Mouse (Mus musculus): ENCODE measurements around the gene Gm6096.

Gene Gm6096

DNA sequence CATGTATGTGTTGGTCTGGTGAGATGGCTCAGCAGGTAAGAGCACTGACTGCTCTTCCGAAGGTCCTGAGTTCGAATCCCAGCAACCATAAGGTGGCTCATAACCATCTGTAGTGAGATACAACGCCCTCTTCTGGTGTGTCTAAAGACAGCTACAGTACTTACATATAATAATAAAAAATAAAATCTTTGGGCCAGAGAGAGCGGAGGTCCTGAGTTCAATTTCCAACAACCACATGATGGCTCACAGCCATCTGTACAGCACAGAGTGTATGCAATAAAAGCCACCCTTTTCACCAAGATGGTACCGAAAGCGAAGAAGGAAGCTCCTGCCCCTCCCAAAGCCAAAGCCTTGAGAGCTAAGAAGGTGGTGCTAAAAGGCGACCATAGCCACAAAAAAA lies at the start of gene Gm6096:
Gene Gm6096, plus strand, starts transcription at position 301 of the 400 bp plus-strand sequence.
- CTCF ChIA-PET = no interaction called here
- POLR2A ChIA-PET = interaction anchor here in 1 of 4 experiments (1.2 to 1.4 kb wide), 3 partner anchors 8 to 17 kb away, joined by 3 to 4 read pairs (median 3); no protein-coding TSS in a partner anchor

DNA sequence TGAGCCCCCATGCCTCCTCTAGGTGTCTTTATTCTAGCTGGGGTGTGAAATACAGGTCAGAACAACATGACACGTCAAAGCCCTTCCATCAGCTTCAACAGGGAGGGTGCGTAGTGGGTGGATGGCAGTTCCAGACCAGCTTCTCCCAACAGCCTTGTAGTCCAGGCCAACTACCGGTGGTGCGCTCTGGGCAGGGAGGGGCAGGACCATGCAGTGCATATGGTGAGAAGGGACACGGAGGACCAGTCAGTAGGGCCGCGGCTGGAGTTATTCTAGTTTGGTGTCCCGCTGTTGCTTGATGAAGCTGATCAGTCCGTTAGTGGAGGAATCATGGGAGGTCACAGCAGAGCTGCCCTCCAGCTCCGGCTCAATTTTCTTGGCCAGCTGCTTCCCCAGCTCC lies 48.7 kb upstream of the Gm6096 start:
- ChIA-PET POLR2A (interaction anchor here (0.6 to 3.6 kb wide), 9 partner anchors 9 to 70 kb away, joined by 3 to 11 read pairs (median 4); partner anchors contain the start of gene Gpi1 (in 1 of the 4)), CTCF (interaction anchor here in 1 of 4 experiments (0.6 to 0.7 kb wide), 2 partner anchors 48 to 74 kb away, joined by 3 read pairs; no protein-coding TSS in a partner anchor)

DNA sequence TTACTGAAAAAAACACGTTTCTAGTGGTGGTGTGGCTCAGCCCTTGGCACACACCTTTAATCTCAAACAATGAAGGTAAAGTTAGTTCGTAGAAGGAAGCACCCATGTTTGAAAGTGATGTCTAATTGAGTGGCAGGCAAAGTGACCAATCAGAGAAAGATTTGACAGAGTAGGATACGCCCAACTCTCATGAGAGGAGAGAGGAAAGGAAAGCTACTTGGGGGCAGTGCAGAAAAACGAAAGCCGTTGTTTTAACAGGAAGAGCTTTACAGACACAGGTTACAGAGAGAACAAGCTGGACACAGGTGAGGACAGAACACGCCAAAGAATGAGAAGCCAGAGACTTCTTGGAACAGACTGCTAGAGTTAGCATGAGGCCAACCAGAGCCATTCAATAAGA lies 44.5 kb upstream of the Gm6096 start:
- CTCF ChIA-PET = interaction anchor here in 1 of 4 experiments (1.5 kb wide), 1 partner anchor 10 kb away, joined by 5 read pairs; no protein-coding TSS in a partner anchor
- POLR2A ChIA-PET = interaction anchor here (0.6 to 3.0 kb wide), 23 partner anchors 8 to 57 kb away, joined by 3 to 17 read pairs (median 4); partner anchors contain the start of genes Pdcd2l (in 3 of the 4), Gpi1 (in 1 of the 4) and Uba2 (in 1 of the 4)

DNA sequence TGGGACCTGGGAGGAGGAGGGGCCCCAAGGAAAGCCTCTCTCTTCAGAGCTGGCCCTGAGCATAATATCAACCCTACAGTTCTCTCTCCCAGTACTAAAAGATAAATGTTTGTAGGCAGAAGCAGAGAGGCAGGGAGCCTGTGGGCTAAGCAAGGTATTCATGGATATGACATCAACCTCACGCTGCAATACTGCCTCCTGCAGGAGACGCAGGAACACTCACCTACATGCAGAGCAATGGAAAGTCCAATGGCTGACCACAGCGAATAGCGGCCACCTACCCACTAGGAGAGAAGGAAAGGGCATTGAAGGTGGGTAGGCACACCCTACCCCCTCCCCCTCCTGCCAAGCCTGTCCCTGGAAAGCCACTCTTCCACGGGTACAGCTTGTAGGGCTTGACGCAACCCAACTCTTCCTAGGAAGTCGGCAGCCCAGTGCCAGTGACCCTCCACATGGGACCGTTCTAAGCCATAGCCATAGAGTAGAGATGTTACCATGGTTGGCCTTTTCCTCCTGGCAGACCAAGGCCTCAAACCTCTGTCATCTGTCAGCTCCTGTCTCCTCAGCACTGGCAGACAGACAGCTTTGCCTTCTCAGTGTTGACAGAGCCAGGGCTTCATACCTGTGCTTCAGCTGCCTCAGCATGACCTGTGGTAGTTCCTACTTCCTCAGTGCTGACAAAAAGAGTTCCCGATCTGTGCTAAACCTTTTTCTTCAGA lies 42.7 kb upstream of the Gm6096 start:
- ChIA-PET POLR2A (interaction anchor here in 3 of 4 experiments (0.7 to 6.4 kb wide), 15 partner anchors 9 to 158 kb away, joined by 3 to 37 read pairs (median 4); partner anchors contain the start of gene Pdcd2l (in 3 of the 3)), CTCF (interaction anchor here in 3 of 4 experiments (0.7 to 1.6 kb wide), 5 partner anchors 9 to 750 kb away, joined by 3 to 8 read pairs (median 4); partner anchors contain the start of gene Pdcd2l (in 2 of the 3))

DNA sequence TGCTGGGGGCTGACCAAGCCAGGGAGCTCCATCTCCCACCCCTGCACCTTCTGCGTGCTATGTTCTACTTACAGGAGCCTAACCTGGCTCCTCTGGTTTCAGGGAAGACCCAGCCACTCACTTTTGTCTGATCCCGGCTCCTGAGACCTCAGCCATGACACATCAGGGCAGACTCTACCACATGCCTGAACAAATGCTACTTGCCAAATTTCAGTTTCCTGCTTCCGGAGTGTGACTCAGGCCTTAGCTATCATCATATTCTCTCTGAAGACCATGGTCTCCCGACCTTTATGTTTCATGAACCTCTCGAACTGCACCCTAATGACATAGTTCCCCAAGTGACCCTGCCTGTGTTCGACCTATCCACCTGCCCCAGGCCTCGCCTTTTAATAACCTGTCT lies 37.6 kb upstream of the Gm6096 start:
- ChIA-PET CTCF (interaction anchor here in 1 of 4 experiments (0.5 kb wide), 1 partner anchor 14 kb away, joined by 4 read pairs; no protein-coding TSS in a partner anchor), POLR2A (interaction anchor here in 3 of 4 experiments (0.6 to 6.4 kb wide), 20 partner anchors 9 to 176 kb away, joined by 3 to 37 read pairs (median 4); partner anchors contain the start of genes Gpi1 (in 2 of the 3) and Wtip (in 1 of the 3))

DNA sequence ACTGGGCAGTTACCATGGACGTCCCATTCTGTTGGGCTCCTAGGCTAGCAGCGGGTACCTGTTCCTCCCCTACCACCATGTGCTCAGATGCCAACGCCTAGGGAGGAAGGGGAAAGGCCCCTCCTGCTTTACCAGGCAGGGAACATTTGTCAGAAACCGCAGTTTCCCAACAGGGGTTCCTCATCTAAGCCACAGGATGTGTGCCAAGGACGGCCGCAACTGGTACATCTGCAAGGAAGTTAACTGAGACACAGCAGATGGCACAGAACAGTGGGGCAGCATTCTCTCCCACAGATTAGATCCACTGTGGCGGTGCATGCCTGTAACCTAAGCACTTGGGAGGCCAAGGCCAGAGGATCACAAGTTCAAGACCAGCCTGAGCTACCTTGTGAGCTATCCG lies 36.2 kb upstream of the Gm6096 start:
- ChIA-PET CTCF (no interaction called here), POLR2A (interaction anchor here in 3 of 4 experiments (1.1 to 6.4 kb wide), 17 partner anchors 7 to 74 kb away, joined by 3 to 37 read pairs (median 4); partner anchors contain the start of genes Gpi1 (in 2 of the 3) and Uba2 (in 1 of the 3))

DNA sequence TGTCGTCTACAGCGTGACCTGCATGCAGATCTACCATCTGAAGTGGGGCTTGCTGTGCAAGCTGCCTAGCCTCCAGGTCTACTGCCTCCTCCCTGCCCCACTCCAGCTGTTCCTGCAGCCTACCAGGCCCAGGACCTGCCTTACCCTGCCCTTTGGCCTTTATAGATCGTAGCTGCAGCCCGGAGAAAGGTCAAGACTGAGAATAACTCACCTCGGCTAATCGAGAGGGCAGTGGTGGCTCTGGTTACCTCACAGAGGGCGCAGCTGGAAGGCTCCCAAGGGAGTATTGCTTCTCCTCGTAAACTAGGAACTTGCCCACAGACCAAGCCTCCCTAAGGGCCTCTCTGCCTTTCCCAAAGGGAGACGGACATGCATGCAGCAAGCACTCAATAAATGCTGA lies 35.4 kb upstream of the Gm6096 start:
- ChIA-PET CTCF (no interaction called here), POLR2A (interaction anchor here in 3 of 4 experiments (0.6 to 4.3 kb wide), 17 partner anchors 8 to 175 kb away, joined by 3 to 37 read pairs (median 4); partner anchors contain the start of genes Gpi1 (in 2 of the 3) and Pdcd2l (in 1 of the 3))

DNA sequence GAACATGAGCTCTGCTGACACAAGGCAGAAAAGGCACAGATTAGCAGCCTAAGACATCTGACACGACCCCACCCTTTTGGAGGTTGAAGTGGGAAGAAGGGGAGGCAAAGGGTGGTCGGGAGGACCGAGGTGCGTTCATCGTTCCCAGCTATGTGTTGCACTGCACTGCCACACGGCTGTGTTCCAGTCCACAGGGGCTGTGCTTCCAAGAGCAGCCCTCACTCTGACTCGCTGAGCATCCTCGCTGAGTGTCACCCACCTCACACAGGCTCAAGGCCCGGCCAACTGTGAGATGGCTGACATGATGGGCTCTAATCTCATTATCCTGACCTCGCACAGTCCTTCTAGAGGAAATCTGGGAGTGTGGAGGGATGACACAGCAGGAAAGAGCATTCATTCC lies 34.4 kb upstream of the Gm6096 start:
- ChIA-PET POLR2A (interaction anchor here (0.7 to 4.3 kb wide), 15 partner anchors 8 to 174 kb away, joined by 3 to 37 read pairs (median 5); partner anchors contain the start of genes Gpi1 (in 2 of the 4) and Pdcd2l (in 1 of the 4)), CTCF (interaction anchor here in 2 of 4 experiments (0.6 to 1.0 kb wide), 3 partner anchors 9 to 18 kb away, joined by 5 to 9 read pairs (median 8); no protein-coding TSS in a partner anchor)

DNA sequence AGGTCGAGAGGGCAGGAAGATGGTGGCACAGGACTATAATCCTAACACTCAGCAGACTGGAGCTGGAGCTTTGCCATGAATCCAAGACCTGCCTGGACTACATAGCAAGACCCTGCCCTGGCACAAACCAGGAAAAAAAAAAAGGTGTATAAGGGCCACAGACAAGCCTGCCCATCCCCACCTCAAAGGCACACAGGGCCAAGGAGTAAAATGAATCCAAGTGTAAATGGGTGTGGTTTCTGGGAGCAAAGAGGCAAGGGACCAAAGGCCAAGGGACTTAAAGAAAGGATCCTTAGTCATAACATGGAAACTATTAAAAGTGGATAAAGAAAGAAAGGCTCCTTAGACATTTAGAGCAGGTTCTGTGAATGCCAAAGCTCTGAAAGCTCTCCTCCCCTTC lies 32.3 kb upstream of the Gm6096 start:
- ChIA-PET CTCF (interaction anchor here in 1 of 4 experiments (0.6 kb wide), 1 partner anchor 20 kb away, joined by 12 read pairs; no protein-coding TSS in a partner anchor), POLR2A (interaction anchor here (0.6 to 5.5 kb wide), 15 partner anchors 8 to 83 kb away, joined by 3 to 37 read pairs (median 4); partner anchors contain the start of genes Gpi1 (in 2 of the 4) and Uba2 (in 2 of the 4))

DNA sequence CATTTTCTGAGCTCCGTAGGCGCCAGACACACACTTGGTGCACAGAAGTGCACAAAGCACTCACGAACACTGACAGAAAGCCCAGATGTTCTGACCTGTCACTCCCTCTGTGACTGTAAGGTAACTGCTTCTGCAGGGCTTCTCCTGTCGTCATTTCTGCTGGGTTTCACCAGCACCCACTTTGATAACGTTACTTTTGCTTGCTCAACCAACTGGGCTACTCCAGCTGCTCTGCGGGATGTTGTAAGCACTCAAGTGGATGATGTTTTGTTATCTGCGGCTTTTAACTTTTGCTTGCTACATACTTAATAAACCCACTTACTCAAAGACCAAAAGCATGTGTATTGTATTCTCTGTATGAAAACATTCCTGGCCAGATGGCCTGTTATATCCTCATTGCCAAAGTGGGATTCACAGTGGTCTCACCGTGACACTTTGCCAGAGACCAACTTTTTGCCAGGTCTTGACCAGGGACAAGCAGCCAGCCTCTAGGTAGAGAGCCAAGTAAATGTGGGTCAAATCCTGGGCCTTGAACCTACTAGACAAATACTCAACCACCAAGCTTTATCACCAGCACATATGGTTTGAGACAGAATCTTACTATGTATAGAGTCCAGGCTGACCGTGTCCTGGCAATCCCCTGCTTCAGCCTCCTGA lies 29.1 kb upstream of the Gm6096 start:
- CTCF ChIA-PET = no interaction called here
- POLR2A ChIA-PET = interaction anchor here in 3 of 4 experiments (0.5 to 5.5 kb wide), 21 partner anchors 8 to 58 kb away, joined by 3 to 37 read pairs (median 4); partner anchors contain the start of genes Gpi1 (in 3 of the 3), Pdcd2l (in 2 of the 3) and Uba2 (in 1 of the 3)

DNA sequence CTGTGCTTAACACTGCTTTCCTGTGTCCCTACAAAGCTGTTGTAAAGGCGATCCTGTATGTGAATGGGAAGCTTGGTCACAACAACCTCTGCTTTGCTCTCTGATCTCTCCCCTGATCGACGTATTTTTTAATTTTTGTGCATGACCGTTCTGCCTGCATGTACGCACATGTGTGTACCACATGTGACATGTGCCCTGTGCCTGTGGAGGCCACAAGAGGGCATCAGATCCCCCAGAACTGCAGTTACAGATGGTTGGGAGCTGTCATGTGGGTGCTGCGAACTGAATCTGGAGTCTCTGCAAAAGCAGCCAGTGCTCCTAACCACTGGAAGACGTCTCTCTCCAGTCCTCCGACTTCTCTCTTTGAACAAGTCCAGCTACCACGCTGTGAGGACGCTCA lies 28.5 kb upstream of the Gm6096 start:
- ChIA-PET POLR2A (interaction anchor here in 3 of 4 experiments (0.5 to 5.5 kb wide), 25 partner anchors 8 to 1964 kb away, joined by 3 to 37 read pairs (median 4); partner anchors contain the start of genes Pdcd2l (in 2 of the 3), Gpi1 (in 1 of the 3) and Uba2 (in 1 of the 3)), CTCF (interaction anchor here in 2 of 4 experiments (1.0 kb wide), 2 partner anchors 12 to 20 kb away, joined by 3 read pairs; no protein-coding TSS in a partner anchor)

DNA sequence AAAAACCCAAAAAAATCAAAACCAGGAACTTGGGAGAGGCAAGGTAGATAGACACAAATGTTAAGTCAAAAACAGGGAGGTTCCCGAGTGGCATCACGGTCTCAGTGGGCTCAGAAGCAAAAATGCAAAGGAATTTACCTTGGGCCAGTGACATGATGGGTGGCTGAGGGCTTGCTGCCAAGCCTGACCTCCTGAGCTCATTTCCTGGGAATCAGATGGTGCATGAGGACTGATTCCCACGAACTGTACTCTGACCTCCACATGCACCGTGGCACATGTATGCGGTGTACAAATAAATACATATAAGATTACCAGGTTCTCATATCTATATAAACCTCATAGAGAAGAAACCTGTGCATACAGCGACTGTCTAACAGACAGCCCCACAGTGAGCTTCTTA lies 26.5 kb upstream of the Gm6096 start:
- ChIA-PET CTCF (interaction anchor here in 2 of 4 experiments (0.6 kb wide), 2 partner anchors 515 to 522 kb away, joined by 4 to 11 read pairs; no protein-coding TSS in a partner anchor), POLR2A (interaction anchor here in 3 of 4 experiments (0.6 to 4.2 kb wide), 7 partner anchors 8 to 75 kb away, joined by 3 to 14 read pairs (median 5); no protein-coding TSS in a partner anchor)

DNA sequence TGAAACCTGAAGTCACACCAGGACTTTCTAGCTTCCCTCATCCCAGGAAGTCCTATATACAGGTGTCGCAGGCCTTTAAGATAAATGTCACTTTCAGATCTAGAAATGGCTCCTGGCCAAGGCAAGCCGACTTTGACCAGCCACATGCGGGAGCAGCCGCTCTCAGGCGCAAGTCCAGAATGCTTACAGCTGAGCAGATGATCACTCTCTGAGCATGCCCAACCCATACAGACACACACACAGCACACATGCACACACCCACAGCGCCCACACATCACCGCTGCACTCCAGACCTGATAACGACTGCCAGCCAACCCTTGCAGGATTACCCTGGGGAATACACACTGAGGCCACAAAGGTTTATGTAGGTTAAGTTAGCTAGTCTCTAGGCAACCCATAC lies 24.8 kb upstream of the Gm6096 start:
- ChIA-PET CTCF (interaction anchor here in 1 of 4 experiments (0.6 to 0.7 kb wide), 2 partner anchors 30 to 86 kb away, joined by 3 to 4 read pairs; partner anchors contain the start of gene Pdcd2l), POLR2A (interaction anchor here (0.6 to 4.2 kb wide), 19 partner anchors 8 to 62 kb away, joined by 3 to 14 read pairs (median 4); partner anchors contain the start of gene Pdcd2l (in 1 of the 4))

DNA sequence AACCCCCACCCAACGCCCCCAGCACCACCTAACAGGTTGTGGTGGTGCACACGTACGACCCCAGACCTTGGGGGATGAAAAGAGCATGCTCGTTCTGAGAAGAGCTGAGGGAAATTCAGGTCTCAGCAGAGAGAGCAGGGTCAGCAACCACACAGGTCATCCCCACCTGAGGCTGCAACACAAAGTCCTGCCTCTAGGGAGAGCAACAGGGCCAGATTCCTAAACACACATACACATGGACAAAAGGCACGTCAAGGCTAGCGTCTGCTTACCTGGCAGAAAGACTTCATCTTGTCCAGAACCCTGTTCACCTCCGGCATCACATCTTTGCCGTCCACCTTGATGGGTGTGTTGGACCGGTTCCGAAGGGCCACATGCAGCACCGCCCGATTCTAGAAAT lies 24.0 kb upstream of the Gm6096 start:
- CTCF ChIA-PET = interaction anchor here in 2 of 4 experiments (0.6 to 1.2 kb wide), 2 partner anchors 60 to 111 kb away, joined by 3 to 5 read pairs; no protein-coding TSS in a partner anchor
- POLR2A ChIA-PET = interaction anchor here (0.6 to 4.2 kb wide), 15 partner anchors 8 to 322 kb away, joined by 3 to 14 read pairs (median 6); partner anchors contain the start of gene Pdcd2l (in 1 of the 4)

DNA sequence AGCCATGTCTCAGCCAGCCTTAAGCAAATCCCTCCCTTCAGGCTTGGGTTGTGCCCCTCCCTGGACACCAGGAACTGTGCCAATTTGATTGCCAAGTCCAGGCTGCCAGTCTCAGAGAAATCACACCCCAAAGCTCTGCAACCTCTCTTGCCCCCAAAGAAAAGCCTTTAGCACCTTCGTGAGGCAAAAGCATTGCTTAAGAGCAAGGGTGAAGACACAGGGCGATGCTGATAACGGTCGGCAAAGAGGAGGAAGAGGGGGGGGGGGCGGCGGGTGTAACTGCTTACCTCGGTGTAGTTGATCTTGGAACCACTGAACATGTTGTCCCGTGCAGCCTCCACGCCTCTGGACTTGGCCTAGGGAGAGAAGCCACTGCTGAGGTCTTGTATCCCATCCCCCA lies 22.2 kb upstream of the Gm6096 start:
- ChIA-PET CTCF (interaction anchor here in 2 of 4 experiments (0.6 kb wide), 2 partner anchors 27 to 30 kb away, joined by 3 to 5 read pairs; no protein-coding TSS in a partner anchor), POLR2A (interaction anchor here (0.5 to 4.2 kb wide), 14 partner anchors 7 to 524 kb away, joined by 3 to 37 read pairs (median 5); no protein-coding TSS in a partner anchor)

DNA sequence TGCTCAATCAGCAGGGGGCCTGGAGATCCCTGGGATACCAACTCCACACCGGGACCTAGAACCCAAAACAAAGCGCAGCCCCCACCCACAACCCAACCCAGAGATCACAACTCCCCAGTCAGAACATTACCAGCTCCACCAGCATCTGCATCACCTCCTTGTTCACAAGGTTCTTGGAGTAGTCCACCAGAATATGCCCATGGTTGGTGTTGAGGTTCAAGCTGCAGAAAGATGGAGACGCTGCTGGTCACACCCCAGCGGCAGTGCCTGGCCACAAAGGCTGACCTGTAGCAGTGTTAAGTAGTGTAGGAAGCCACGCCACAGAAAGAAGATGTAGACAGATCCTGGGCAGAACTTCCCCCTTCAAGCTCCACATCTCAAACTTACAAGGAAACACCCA lies 21.7 kb upstream of the Gm6096 start:
- ChIA-PET POLR2A (interaction anchor here (0.5 to 3.4 kb wide), 24 partner anchors 8 to 523 kb away, joined by 3 to 37 read pairs (median 5); partner anchors contain the start of gene Uba2 (in 1 of the 4)), CTCF (interaction anchor here in 1 of 4 experiments (0.6 kb wide), 1 partner anchor 30 kb away, joined by 5 read pairs; no protein-coding TSS in a partner anchor)

DNA sequence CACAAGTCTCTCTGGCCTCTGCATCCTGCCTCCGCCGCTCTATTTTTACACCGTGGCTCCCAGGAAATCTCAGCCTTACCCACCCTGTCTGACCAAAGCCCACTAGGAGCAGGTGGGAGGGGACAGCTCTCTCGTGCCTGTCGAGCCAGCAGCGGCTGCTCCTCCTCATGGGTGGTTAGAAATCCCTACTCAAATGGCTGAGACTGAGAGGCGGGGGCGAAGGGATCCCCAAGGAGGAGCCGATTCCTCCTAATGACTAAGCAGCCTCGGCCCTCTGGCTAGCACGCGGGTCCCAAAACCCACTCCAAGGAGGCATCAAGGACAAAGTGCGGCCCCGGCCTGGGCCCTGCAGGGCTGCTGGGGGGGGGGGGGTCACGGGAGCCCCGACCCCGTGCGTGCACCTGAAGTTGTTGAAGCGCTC lies 21.1 kb upstream of the Gm6096 start:
- CTCF ChIA-PET = interaction anchor here in 2 of 4 experiments (0.5 to 1.0 kb wide), 2 partner anchors 20 to 63 kb away, joined by 3 to 5 read pairs; no protein-coding TSS in a partner anchor
- POLR2A ChIA-PET = interaction anchor here in 3 of 4 experiments (0.6 to 3.4 kb wide), 40 partner anchors 7 to 317 kb away, joined by 3 to 37 read pairs (median 5); partner anchors contain the start of genes Uba2 (in 2 of the 3), 4931406P16Rik (in 1 of the 3) and Pdcd2l (in 1 of the 3)
